ENCODE assay signal across 17 mouse cellular contexts in the genomic region with DNA sequence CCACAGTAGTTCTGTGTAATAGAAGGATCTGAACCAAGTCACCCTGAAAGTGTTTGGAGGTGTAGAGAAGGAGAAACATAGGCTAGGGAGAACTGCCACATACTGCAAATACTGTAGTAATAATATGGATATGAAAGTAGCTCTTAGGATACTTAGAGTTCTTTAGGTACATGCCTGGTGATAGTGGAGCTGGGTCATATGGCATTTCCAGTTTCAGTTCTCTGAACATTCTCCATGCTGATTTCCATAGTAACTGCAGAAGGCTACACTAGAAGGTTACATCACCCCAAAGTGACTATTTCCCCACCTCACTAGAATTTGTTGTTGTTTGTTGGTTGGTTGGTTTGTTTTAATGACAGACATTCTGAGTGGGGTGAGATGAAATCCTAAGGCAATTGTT.
"Had no signal": no experiment of that assay in that cellular context is flagged by ENCODE, and none has a peak within 500 bp of the region (broad histone marks: within the 10 kb centered on the region; RNA-seq: fewer than 3 reads in every experiment).

No protein-coding gene starts in this region.

- DNase-seq: gastrocnemius, postnatal 14 days; gastrocnemius, postnatal 36 days; heart, adult 18-20 months; heart, postnatal 10 days; heart, postnatal 4 days; kidney, adult 18-20 months; kidney, adult 8-10 months; kidney, postnatal 10 days; kidney, postnatal 25 days; kidney, postnatal 4 days; left cerebral cortex, postnatal 4 days; liver; liver, embryonic 13.5 days had no signal

- ATAC-seq: hindbrain, embryonic 16.5 days; inflammation-experienced regulatory T-cells, adult 6 months; intestine, embryonic 15.5 days; intestine, postnatal 0 days had no signal
